Mouse (Mus musculus): Measurements from ENCODE around the gene Phpt1.

- TF ChIP-seq POLR2A (IDR thresholded peaks at IDR 0.05; ENCODE audit: control insufficient read depth, low read depth, low read length) (no peak), CTCF (IDR thresholded peaks at IDR 0.05; ENCODE audit: control insufficient read depth, insufficient read depth, insufficient replicate concordance, low read depth, low read length) (no peak)
These were observed 17.1 kb downstream of the Phpt1 start for GRCm38 (mm10) chr2:25557964-25558360.
